Mouse (Mus musculus): ENCODE results near the gene Gm6460.
"Not testable (repeated sequence)": the region's sequence is repeated elsewhere in the genome, so short reads cannot be mapped to it uniquely, and the experiment has no call there.

Gene Gm6460

GRCm38 (mm10) chr5:11594613-11595012, at the start of gene Gm6460:
TSS of gene Gm6460 (plus strand) at chr5:11594913.
- not testable (repeated sequence) for DNase-seq
